Mouse (Mus musculus): ENCODE results near the gene Tmem203.
A peak's percentile ranks its signal among the peaks of the same experiment; 100 is the strongest.

DNA sequence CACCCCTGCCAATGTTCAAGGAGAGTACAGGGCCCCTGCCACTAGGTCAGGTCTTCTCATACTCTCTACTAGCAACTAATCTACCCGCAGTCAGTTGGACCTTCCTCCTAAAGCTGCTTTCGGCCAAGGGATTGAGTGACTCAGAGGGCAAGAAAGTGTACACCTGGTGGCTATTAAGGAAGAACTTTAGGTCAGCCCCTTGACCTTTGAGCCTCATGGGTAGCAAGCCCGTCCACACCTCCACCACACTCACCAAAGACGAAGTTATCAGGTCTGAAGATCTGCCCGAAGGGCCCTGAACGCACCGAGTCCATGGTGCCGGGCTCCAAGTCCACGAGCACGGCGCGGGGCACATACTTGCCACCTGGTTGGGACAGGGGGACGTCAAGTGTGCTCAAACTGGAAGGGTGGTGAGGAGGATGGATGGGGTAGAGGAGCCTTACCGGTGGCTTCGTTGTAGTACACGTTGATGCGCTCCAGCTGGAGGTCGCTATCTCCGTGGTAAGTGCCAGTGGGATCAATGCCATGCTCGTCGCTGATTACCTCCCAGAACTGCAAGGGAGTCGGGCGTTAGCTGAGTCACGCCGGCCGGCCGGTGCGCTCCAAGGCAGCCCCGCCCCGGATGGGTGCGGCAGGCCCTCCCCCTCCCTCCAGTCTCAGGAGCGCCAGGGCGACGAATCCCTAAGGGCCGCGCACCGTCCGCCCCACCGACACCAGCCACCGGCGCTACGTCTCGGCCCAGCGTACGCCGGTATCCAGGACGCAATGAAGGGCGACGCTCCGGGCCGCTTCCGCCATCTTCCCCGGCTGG, 31.4 kb upstream of the Tmem203 start:
- TF ChIP-seq EP300 (IDR thresholded peaks at IDR 0.05; ENCODE audit: low read depth) (peak; percentile 39; the same call in 1 of the 2 replicates), CTCF (IDR thresholded peaks at IDR 0.05; ENCODE audit: low read depth) (no peak)

All from liver, embryonic 14.5 days (tissue).